Mouse (Mus musculus) ovary, postnatal 36 days (tissue): ENCODE measurements around the gene Bmt2.

Source experiments
- DNase-seq: peaks from one replicate; pipeline ENCODE4 v3.0.0; 2022; ENCODE audit warnings: low spot score, mixed read lengths

Bmt2 gene

GRCm38 (mm10) chr6:13677818-13678282 is at the start of gene Bmt2:
Bmt2 (minus strand) TSS chr6:13677966.
- peak; percentile 99 for DNase-seq

GRCm38 (mm10) chr6:13722166-13722565 is 44.4 kb upstream of the Bmt2 start:
- DNase-seq: no peak

DNA sequence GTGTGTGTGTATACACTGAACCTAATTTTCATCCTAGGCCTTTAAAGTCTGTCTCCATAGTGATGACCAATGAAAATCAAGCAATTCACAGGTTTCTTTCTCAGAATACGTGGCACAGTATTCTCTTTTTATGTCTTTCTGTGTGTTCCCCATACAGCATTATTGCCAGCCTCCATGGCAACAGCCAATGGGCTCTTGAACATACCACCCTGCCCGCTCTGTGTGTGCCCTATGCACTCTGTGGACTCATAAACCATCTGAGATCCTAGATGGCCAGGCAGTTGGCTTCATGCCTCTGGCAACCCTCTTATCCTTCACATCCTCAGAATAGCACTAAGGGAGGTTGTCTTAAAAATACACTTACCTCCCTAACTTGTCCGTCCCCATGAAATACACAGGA is 37.1 kb upstream of the Bmt2 start:
- DNase-seq: no peak

GRCm38 (mm10) chr6:13696882-13697281 is 19.1 kb upstream of the Bmt2 start:
- DNase-seq: no peak

- DNase-seq: no peak
Measured at GRCm38 (mm10) chr6:13695103-13695845, 17.5 kb upstream of the Bmt2 start.

DNA sequence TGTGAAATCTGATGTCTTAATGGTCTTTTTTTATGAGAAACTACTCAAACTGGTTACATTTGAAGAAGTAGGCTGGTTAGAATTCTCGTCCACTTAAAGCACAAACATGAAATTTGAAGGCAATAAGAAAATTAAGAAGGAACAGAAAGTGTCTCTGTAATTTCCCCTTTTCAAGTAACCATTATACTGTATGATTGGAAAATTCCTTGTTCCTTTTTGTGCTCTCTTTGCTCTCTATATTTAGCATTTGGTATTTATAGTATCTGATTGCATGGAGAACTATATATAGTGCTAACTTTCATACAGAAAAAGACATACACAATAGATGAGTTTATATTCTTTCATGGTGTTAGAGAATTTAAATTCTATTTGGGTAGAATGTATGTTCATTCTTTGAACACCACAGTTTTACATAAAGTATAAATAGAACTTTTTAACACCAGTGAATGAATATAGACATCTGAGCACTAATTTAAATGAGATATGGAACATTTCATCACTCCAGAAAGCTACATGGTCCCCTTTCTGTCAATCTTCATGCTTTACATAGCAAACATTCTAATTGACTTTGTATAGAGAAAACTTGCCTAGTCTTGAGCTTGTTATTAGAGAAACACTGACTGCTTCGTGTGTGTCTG is 14.0 kb upstream of the Bmt2 start:
- DNase-seq: no peak

- no peak for DNase-seq
Measured at GRCm38 (mm10) chr6:13690398-13690797, 12.6 kb upstream of the Bmt2 start.

- no peak for DNase-seq
Measured at GRCm38 (mm10) chr6:13683929-13684595, 6.3 kb upstream of the Bmt2 start.

DNA sequence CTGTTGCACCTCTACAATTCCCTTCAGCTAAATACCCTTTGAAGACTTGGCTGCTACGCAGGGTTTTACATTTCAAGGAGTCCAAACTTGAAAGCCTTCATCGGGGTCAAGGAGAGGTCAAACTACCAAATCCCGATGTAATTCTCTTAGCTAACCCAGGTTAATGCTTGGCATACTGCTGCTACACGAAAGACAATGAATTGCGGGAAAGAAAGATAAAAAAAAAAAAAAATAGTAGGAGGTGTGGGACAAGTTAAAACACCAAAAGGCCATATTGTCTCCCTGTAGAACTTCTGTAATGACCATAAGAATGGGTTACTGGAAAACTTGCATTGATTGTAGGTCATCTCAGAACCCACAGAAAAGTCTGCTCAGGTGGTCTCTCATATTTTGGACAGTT is 583 bp upstream of the Bmt2 start:
- no peak for DNase-seq

GRCm38 (mm10) chr6:13677141-13677761 is 515 bp downstream of the Bmt2 start:
- DNase-seq: peak; percentile 61

- DNase-seq: no peak
Measured at GRCm38 (mm10) chr6:13676196-13676595, 1.6 kb downstream of the Bmt2 start.

GRCm38 (mm10) chr6:13674600-13675305 is 3.0 kb downstream of the Bmt2 start:
- no peak for DNase-seq

GRCm38 (mm10) chr6:13665646-13666045 is 12.1 kb downstream of the Bmt2 start:
- DNase-seq: no peak

- DNase-seq: no peak
Measured at GRCm38 (mm10) chr6:13658016-13658415, 19.8 kb downstream of the Bmt2 start.

- DNase-seq: no peak
Measured at GRCm38 (mm10) chr6:13654081-13654480, 23.7 kb downstream of the Bmt2 start.

GRCm38 (mm10) chr6:13652284-13652683 is 25.5 kb downstream of the Bmt2 start:
- DNase-seq: no peak

- no peak for DNase-seq
Measured at GRCm38 (mm10) chr6:13650854-13651253, 26.9 kb downstream of the Bmt2 start.

GRCm38 (mm10) chr6:13648305-13648704 is 29.5 kb downstream of the Bmt2 start:
- no peak for DNase-seq

GRCm38 (mm10) chr6:13636582-13636989 is 41.2 kb downstream of the Bmt2 start:
- DNase-seq: no peak

DNA sequence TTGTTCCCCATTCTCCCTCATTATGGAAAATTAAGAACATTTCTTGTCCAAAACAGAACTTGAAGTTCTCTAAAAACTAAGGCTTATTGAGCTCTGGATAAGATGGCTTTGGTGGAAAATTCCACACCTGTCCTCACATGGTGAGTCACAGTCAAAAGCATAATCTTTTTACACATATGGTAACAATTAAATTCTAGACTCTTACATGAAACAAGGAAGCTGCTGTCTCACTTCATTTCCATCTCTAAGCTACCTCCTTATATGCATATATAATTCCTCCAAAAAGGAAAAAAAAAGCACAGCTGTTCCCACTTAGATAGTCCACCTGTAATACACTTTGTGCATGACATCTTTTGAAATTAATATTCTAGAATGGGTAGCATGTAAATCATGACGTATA is 45.2 kb downstream of the Bmt2 start:
- DNase-seq: no peak

DNA sequence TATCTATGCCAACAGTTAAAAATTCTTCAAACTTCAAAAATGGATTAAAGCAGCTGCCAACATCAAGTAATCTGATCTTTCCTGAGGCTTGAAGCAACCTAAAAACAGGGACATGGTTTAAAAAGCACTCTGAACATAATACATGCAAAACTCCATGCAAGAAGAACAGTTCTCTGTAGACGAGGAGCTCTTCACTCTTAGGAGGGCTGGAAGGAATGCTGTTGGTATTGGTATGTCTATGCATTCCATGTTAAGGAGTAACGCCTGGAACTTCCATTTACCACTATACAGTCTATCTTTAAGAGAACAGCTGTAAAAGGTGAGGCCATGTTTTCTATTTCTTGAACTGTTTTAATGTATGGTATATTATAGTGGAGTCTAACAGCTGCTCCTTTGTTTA is 47.2 kb downstream of the Bmt2 start:
- DNase-seq: no peak

GRCm38 (mm10) chr6:13619618-13620017 is 58.1 kb downstream of the Bmt2 start:
- DNase-seq: no peak
